Mouse (Mus musculus): ENCODE measurements around the gene Glis2. TPM values are rescaled to one million over a fixed set of nuclear protein-coding genes. Genes with fewer than 3 reads are reported as not detected.
A peak's percentile ranks its signal among the peaks of the same experiment; 100 is the strongest.

Gene Glis2
- polyA plus RNA-seq, 1 experiment from 2014 or later, result 2.0 TPM

DNA sequence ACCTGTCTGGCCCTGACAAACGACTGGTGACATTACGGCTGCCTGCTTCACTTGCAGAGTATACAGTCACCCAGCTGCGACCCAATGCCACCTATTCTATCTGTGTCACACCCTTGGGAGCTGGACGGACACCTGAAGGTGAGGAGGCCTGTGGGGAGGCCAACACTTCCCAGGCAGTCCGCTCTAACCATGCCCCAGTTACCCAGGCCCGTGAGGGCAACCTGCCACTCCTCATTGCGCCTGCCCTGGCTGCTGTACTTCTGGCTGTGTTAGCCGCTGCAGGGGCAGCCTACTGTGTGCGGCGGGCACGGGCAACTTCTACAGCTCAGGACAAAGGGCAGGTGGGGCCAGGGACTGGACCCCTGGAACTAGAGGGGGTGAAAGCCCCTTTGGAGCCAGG, 55.2 kb downstream of the Glis2 start:
- WGBS (ENCODE audit: insufficient replicate concordance), result 77% methylated on average over 11 of the region's 11 CpGs
- Histone ChIP-seq H3K9me3 (replicated peaks) (no peaks in the 10 kb centered on the region), H3K36me3 (replicated peaks) (peaks cover 34% of the 10 kb centered on the region), H3K4me3 (replicated peaks) (no peak overlapping the region), H3K27ac (replicated peaks) (no peak overlapping the region), H3K9ac (no peak overlapping the region), H3K4me2 (no peak overlapping the region), H3K27me3 (no peaks in the 10 kb centered on the region), H3K4me1 (replicated peaks) (no peaks in the 10 kb centered on the region)
- ATAC-seq (ENCODE audit: insufficient read depth), result no peak

GRCm38 (mm10) chr16:4650161-4650560, 55.6 kb downstream of the Glis2 start:
- no peak for ATAC-seq (ENCODE audit: insufficient read depth)
- Histone ChIP-seq H3K4me3 (replicated peaks) (no peak overlapping the region), H3K4me1 (replicated peaks) (peaks cover 3% of the 10 kb centered on the region; the same call in 1 of the 2 replicates), H3K9me3 (replicated peaks) (no peaks in the 10 kb centered on the region), H3K36me3 (replicated peaks) (peaks cover 38% of the 10 kb centered on the region), H3K4me2 (no peak overlapping the region), H3K27ac (replicated peaks) (no peak overlapping the region), H3K9ac (no peak overlapping the region), H3K27me3 (no peaks in the 10 kb centered on the region)
- 68% methylated on average over 3 of the region's 3 CpGs for WGBS (ENCODE audit: insufficient replicate concordance)

DNA sequence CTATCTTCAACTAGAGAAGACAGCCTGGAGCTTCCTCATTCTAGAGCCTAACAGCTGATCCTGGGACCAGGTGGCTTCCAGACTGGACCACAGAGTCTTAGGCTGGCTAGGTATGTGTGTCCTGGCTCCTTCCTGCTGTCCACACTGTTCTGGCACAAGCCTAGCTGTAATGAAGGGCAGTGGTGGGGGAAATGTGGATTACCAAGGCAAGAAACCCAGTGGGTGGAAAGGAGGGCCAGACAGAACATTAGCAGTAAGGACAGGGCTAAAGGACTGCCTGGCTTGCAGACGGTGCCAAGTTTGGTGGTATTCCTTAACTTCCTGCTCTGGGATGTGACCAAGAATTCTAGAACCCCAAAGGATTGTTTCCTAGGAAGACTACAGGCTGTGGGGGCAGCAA, 56.6 kb downstream of the Glis2 start:
- H3K4me3 ChIP-seq (replicated peaks), result no peak overlapping the region
- no peak overlapping the region for H3K9ac ChIP-seq
- H3K27me3 ChIP-seq, result no peaks in the 10 kb centered on the region
- peaks cover 12% of the 10 kb centered on the region for H3K4me1 ChIP-seq (replicated peaks)
- H3K9me3 ChIP-seq (replicated peaks), result no peaks in the 10 kb centered on the region
- H3K36me3 ChIP-seq (replicated peaks), result peaks cover 38% of the 10 kb centered on the region
- no peak overlapping the region for H3K4me2 ChIP-seq
- 79% methylated on average over 1 of the region's 1 CpGs for WGBS (ENCODE audit: insufficient replicate concordance)
- no peak for ATAC-seq (ENCODE audit: insufficient read depth)
- no peak overlapping the region for H3K27ac ChIP-seq (replicated peaks)

- Histone ChIP-seq H3K9me3 (replicated peaks) (no peaks in the 10 kb centered on the region), H3K27me3 (no peaks in the 10 kb centered on the region), H3K9ac (no peak overlapping the region), H3K27ac (replicated peaks) (no peak overlapping the region), H3K4me2 (no peak overlapping the region), H3K36me3 (replicated peaks) (peaks cover 38% of the 10 kb centered on the region), H3K4me1 (replicated peaks) (peaks cover 16% of the 10 kb centered on the region), H3K4me3 (replicated peaks) (no peak overlapping the region)
- no peak for ATAC-seq (ENCODE audit: insufficient read depth)
- 68% methylated on average over 7 of the region's 7 CpGs for WGBS (ENCODE audit: insufficient replicate concordance)
Measured at GRCm38 (mm10) chr16:4651624-4652023, 57.1 kb downstream of the Glis2 start.

DNA sequence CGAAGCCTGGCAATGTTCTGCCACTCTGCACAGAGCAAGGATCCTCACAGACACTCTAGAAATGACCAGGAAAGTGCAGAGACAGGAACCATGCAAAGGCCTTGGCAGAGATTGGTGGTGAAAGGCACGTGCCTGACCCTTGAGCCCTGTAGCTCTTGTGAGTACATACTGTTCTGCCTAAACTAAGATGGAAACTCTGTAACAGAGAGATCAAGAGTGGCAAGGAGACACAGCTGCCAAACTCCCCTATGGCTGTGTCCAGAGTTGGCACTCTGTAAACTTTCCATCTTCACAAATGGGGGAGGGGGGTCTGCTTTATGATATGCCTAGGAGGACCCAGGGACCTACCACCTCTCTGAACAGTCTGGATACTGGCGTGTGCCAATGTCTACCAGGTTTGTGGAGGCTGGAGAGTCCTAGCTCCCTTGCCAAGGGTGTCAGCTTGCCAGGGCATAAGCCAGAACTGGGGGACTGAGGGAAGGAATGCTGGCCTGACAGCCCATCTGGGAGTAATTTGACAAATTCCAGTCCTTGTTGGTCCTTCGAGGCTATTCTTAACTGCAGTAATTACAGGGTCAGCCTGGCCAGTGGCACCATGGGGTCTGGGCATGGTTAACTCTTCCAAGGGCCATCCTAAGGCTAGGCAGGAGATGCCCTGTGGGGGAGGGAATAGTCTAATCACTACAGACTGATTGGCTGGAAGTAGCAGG, 58.3 kb downstream of the Glis2 start:
- Histone ChIP-seq H3K36me3 (replicated peaks) (peaks cover 38% of the 10 kb centered on the region), H3K4me2 (no peak overlapping the region), H3K9ac (no peak overlapping the region), H3K4me1 (replicated peaks) (peaks cover 20% of the 10 kb centered on the region), H3K27ac (replicated peaks) (no peak overlapping the region), H3K27me3 (no peaks in the 10 kb centered on the region), H3K9me3 (replicated peaks) (no peaks in the 10 kb centered on the region), H3K4me3 (replicated peaks) (no peak overlapping the region)
- WGBS (ENCODE audit: insufficient replicate concordance), result 51% methylated on average over 4 of the region's 4 CpGs
- no peak for ATAC-seq (ENCODE audit: insufficient read depth)

GRCm38 (mm10) chr16:4654706-4655105, 60.2 kb downstream of the Glis2 start:
- peaks cover 27% of the 10 kb centered on the region; the same call in 1 of the 2 replicates for H3K36me3 ChIP-seq (replicated peaks)
- no peak overlapping the region for H3K4me2 ChIP-seq
- H3K4me1 ChIP-seq (replicated peaks), result peaks cover 20% of the 10 kb centered on the region
- no peak for ATAC-seq (ENCODE audit: insufficient read depth)
- no peaks in the 10 kb centered on the region for H3K9me3 ChIP-seq (replicated peaks)
- H3K4me3 ChIP-seq (replicated peaks), result no peak overlapping the region
- H3K27ac ChIP-seq (replicated peaks), result no peak overlapping the region
- WGBS (ENCODE audit: insufficient replicate concordance), result 76% methylated on average over 10 of the region's 10 CpGs
- no peaks in the 10 kb centered on the region for H3K27me3 ChIP-seq
- no peak overlapping the region for H3K9ac ChIP-seq

DNA sequence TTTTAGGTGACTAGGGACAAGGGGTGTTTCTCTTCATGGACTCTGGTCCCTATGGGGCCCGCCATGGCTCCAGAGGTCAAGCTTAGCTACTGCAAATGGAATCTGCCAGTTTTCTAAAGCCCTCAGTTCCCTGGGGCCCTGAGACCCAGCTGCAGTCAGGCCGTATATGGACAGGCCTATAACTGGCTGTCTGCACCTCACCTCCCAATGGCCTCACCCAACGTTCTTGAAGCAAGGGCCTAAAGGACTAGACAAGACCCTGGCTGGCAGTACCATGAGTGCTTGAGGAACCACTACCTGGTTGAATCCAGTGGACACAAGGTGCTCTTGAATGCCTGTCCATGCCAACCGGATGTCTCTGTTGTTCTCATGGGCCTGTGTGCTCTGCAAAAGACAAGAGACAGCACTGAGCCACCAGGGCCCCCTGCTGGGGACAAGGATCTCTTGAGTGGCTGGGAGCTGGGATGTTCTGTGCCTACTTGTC, 60.8 kb downstream of the Glis2 start:
- 57% methylated on average over 4 of the region's 4 CpGs for WGBS (ENCODE audit: insufficient replicate concordance)
- H3K9me3 ChIP-seq (replicated peaks), result no peaks in the 10 kb centered on the region
- H3K27ac ChIP-seq (replicated peaks), result 0 out of 2 replicates have a peak overlapping the region, but pooled peaks have one; percentile 7
- peaks cover 21% of the 10 kb centered on the region; the same call in 1 of the 2 replicates for H3K36me3 ChIP-seq (replicated peaks)
- H3K9ac ChIP-seq, result no peak overlapping the region
- ATAC-seq (ENCODE audit: insufficient read depth), result 0 out of 2 replicates have a peak, but pooled peaks have one; percentile 12
- peaks cover 20% of the 10 kb centered on the region for H3K4me1 ChIP-seq (replicated peaks)
- no peaks in the 10 kb centered on the region for H3K27me3 ChIP-seq
- no peak overlapping the region for H3K4me3 ChIP-seq (replicated peaks)
- no peak overlapping the region for H3K4me2 ChIP-seq

DNA sequence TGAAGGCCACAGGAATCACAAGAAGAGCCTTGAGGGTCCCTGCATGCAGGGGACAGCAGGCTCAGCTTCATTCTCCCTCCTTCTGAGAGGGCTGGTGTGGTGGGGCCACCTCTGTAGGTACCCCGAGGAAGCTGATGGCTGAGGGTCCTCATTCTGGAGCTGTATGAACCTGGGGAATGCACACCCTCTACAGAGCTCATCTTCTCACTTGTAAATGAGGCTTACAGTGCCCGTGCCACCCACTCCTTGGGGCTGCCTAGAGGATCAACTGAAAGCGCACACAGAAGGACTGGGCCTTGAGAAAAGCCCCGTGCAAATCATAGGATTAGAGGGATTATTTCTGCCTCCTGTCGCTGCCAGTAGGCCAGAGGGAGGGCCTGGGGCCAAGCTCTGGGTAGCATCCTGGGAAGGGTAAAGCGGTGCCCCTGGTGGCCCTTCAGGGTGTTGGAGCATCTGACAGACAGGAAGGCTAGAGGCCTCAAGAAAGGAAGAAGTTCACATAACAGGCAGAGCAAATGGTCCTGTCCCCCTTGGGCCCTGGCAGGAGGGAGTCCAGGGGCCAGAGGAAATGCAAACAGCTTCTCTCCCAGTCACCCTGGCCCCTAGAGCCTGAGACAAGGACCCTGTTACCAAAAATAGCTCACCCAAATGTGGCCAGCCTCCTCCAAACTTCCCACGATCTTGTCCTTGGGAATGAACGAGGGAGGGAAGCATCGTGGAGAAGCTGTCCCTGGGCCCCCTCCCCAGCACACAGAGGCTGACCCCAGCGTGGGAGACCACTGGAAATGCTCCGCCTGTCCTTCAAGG, 61.5 kb downstream of the Glis2 start:
- Histone ChIP-seq H3K4me1 (replicated peaks) (peaks cover 20% of the 10 kb centered on the region), H3K27ac (replicated peaks) (0 out of 2 replicates have a peak overlapping the region, but pooled peaks have one; percentile 7), H3K4me2 (no peak overlapping the region), H3K9me3 (replicated peaks) (no peaks in the 10 kb centered on the region), H3K27me3 (no peaks in the 10 kb centered on the region), H3K9ac (no peak overlapping the region), H3K36me3 (replicated peaks) (peaks cover 24% of the 10 kb centered on the region), H3K4me3 (replicated peaks) (no peak overlapping the region)
- ATAC-seq (ENCODE audit: insufficient read depth), result no peak
- 38% methylated on average over 11 of the region's 11 CpGs for WGBS (ENCODE audit: insufficient replicate concordance)

GRCm38 (mm10) chr16:4656571-4657081, 62.1 kb downstream of the Glis2 start:
- Histone ChIP-seq H3K27ac (replicated peaks) (no peak overlapping the region), H3K36me3 (replicated peaks) (peaks cover 30% of the 10 kb centered on the region), H3K9ac (no peak overlapping the region), H3K4me3 (replicated peaks) (no peak overlapping the region), H3K9me3 (replicated peaks) (no peaks in the 10 kb centered on the region), H3K27me3 (no peaks in the 10 kb centered on the region), H3K4me2 (no peak overlapping the region), H3K4me1 (replicated peaks) (peaks cover 20% of the 10 kb centered on the region)
- no peak for ATAC-seq (ENCODE audit: insufficient read depth)
- WGBS (ENCODE audit: insufficient replicate concordance), result 67% methylated on average over 9 of the region's 9 CpGs

- Histone ChIP-seq H3K27ac (replicated peaks) (no peak overlapping the region), H3K4me1 (replicated peaks) (peaks cover 20% of the 10 kb centered on the region), H3K4me2 (no peak overlapping the region), H3K36me3 (replicated peaks) (peaks cover 27% of the 10 kb centered on the region; the same call in 1 of the 2 replicates), H3K9me3 (replicated peaks) (no peaks in the 10 kb centered on the region), H3K27me3 (no peaks in the 10 kb centered on the region), H3K4me3 (replicated peaks) (no peak overlapping the region), H3K9ac (no peak overlapping the region)
- WGBS (ENCODE audit: insufficient replicate concordance), result 49% methylated on average over 11 of the region's 11 CpGs
- no peak for ATAC-seq (ENCODE audit: insufficient read depth)
Measured at GRCm38 (mm10) chr16:4658781-4659245, 64.3 kb downstream of the Glis2 start.

- H3K9ac ChIP-seq, result no peak overlapping the region
- no peaks in the 10 kb centered on the region for H3K27me3 ChIP-seq
- H3K9me3 ChIP-seq (replicated peaks), result no peaks in the 10 kb centered on the region
- H3K27ac ChIP-seq (replicated peaks), result no peak overlapping the region
- no peak for ATAC-seq (ENCODE audit: insufficient read depth)
- H3K36me3 ChIP-seq (replicated peaks), result peaks cover 29% of the 10 kb centered on the region
- H3K4me1 ChIP-seq (replicated peaks), result peaks cover 20% of the 10 kb centered on the region
- 61% methylated on average over 2 of the region's 2 CpGs for WGBS (ENCODE audit: insufficient replicate concordance)
- H3K4me2 ChIP-seq, result no peak overlapping the region
- no peak overlapping the region for H3K4me3 ChIP-seq (replicated peaks)
Measured at GRCm38 (mm10) chr16:4659326-4659725, 64.8 kb downstream of the Glis2 start.
